Mouse (Mus musculus) inflammation-experienced regulatory T-cells, adult 6 months (primary cell): ENCODE results near the gene Gstp2. TPM values are rescaled to one million over a fixed set of nuclear protein-coding genes. Genes with fewer than 3 reads are reported as not detected.
A peak's percentile ranks its signal among the peaks of the same experiment; 100 is the strongest.
"Not testable (repeated sequence)": the region's sequence is repeated elsewhere in the genome, so short reads cannot be mapped to it uniquely, and the experiment has no call there.

ENCODE experiments used
- ATAC-seq: one replicate; pipeline ENCODE4 v1.8.0; 2017
- polyA plus RNA-seq, 3 experiments: library from polyadenylated mRNA; unstranded; fragments of 100-300 nt; shearing (Covaris generic); gene quantifications; one replicate each; pipeline ENCODE4 v1.2.1; 2017

Gstp2 gene
- polyA plus RNA-seq, 3 experiments from 2014 or later: 0.72 to 12.0 (median 5.0) TPM

DNA sequence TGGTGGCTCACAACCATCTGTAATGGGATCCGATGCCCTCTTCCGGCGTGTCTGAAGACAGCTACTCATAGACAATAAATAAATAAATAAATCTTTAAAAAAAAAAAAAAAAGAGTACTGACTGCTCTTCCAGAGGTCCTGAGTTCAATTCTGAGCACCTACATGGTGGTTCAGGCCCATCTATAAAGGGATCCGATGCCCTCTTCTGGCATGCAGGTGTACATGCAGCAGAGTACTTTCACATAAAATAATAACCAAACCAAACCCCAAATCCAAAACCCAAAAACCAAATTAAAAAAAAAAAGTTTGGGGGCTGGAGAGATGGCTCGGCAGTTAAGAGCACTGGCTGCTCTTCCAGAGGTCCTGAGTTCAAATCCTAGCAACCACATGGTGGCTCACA is 3.2 kb upstream of the Gstp2 start:
- not testable (repeated sequence) for ATAC-seq

DNA sequence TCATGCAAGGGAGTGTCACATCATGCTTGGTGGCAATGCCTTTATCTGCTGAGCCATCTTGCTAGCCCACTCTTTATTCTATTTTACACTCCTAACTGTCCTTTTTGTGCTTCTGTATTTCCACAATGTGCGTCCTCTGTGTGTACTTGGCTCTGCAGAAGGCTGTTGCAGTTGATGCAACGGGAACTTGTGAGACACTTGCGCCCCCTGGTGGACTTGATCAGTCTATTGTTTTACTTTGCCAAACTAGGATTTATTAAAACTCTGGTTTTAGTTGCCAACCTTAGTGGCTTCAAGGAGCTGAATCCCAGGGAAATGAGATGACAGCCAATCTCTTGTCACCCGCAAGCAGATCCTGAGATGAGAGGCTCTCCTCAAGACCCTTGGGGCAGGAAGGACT is 2.0 kb upstream of the Gstp2 start:
- peak; percentile 29 for ATAC-seq

- ATAC-seq: no peak
These were observed 1.0 kb upstream of the Gstp2 start for GRCm38 (mm10) chr19:4046866-4047254.

- ATAC-seq: not testable (repeated sequence)
These were observed 1.7 kb downstream of the Gstp2 start for GRCm38 (mm10) chr19:4044109-4044508.

DNA sequence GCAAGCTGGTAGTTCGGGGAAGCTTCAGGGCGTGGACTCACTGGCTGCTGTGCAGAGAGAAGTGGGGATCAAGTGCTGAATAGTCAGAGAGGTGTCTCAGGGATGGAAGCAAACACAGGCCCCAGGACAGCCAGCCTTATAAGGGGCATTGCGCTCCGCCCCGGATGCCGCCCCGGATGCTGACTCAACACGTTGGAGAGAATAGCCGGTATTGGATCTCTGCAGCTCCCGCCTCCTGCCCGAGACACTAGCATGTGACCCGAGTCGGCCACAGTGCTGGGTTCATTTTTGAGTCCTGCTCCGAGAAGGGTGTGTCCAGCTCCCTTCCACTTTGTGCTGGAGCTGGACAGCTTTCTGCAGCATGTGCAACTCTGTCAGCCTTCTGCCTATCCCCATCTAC is 3.7 kb downstream of the Gstp2 start:
- no peak for ATAC-seq

DNA sequence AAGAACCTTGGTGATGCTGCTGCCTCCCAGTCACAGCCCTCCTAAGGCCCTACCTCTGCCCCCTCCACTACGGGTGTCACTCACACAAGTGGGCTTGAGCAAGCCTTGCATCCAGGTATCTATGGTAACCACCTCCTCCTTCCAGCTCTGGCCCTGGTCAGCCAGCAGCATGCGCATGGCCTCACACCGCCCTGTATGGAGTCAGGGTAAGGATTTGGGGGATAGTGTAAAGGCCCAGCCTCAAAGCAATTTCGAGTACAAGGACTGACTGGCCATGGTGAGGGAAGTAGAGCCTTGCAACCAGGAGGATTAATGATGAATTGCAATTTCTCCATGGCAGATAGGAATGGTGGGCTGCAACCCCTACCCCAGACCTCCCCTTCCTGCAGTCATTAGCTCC is 4.3 kb downstream of the Gstp2 start:
- not testable (repeated sequence) for ATAC-seq

DNA sequence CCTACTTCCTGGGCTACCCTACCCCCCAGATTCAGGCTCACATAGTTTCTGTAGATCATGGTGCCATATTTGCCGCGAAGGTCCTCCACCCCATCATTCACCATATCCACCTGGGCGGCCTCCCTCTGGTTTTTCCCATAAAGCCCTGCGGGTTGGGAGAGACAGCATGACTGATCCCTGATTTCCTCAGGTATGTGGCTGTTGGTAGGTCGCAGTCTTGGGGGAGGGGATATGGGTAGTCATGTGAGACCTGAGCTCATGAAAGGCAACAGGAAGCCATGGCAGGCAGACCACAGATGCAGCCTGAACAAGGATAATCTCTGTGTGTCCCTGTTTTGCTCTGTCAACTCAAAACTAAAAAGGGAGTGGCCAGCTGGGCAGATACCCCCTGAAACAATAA is 4.9 kb downstream of the Gstp2 start:
- not testable (repeated sequence) for ATAC-seq

- peak; percentile 97 for ATAC-seq
These were observed 8.0 kb downstream of the Gstp2 start, which contains the start of gene Gstp1 for GRCm38 (mm10) chr19:4037788-4038232. Gene Gstp1 (minus strand): TSS chr19:4037985.

DNA sequence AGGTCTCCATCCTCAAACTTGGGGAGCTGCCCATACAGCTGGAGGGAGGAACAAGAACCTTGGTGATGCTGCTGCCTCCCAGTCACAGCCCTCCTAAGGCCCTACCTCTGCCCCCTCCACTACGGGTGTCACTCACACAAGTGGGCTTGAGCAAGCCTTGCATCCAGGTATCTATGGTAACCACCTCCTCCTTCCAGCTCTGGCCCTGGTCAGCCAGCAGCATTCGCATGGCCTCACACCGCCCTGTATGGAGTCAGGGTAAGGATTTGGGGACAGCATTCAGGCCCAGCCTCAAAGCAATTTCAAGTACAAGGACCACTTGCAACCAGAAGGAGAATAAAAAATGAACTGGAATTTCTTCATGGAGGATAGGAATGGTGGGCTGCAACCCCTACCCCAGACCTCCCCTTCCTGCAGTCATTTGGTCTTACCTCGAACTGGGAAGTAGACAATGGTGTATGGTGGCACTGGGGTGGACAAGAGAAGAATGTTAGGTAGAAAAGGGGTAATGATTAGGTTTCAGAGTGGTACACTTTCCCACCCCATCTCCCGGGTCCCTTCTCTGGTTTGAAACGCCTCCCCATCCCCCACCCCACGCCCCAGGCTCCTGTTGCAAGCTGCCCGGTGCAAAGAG is 8.6 kb downstream of the Gstp2 start:
- not testable (repeated sequence) for ATAC-seq

DNA sequence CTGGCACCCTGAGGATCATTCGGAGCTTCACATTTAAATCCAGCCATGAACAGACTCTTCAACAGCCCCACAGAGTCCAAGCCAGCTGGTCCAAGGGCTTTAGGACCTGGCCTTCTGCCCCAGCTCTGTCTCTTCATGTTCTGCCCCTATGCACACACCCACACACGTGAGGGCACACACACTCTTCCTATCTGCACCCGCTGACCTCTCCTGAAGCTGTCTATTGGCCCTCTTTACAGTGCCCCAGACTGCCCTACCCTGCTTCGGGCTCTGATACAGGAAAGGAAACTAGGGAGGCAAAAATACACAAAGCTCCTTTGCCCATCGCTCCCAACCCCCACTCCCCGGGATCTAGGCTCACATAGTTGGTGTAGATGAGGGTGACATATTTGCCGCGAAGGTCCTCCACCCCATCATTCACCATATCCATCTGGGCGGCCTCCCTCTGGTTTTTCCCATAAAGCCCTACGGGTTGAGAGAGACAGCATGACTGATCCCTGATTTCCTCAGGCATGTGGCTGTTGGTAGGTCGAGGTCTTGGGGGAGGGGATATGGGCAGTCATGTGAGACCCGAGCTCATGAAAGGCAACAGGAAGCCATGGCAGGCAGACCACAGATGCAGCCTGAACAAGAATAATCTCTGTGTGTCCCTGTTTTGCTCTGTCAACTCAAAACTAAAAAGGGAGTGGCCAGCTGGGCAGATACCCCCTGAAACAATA is 9.3 kb downstream of the Gstp2 start:
- ATAC-seq: no peak

DNA sequence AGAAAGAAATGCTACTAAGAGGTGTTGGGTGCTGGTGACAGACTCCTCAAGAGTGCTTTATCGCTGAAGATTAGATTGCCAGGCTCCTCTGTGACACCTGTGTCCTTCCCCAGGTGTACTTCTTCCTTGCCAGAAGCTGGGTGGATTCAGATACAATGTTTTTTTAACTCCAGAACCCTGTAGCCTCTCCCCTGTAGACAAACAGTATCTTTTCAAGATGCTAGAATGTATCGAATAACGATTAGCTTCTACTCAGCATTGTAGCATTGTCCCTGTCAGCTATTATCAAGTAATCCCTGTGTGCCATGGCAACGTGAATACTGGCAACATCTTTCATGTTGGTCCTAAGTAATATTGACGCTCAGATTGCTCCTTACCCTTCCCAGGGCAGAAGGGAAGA is 12.1 kb downstream of the Gstp2 start:
- ATAC-seq: no peak

DNA sequence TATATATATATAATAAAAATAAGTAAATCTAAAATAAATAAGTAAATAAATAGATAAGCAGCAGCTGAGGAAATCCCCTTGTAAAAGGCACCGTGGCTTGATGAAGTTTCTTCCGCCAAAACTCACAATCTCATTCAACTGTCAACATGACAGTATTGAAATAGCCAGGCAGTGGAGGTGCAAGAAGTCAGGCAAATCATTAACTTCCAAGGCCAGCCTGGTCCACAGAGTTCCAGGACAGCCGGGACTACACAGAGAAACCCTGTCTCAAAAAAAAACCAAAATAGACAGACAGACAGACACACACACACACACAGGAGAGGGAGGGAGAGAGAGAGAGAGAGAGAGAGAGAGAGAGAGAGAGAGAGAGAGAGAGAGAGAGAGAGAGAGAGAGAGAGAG is 12.5 kb downstream of the Gstp2 start:
- ATAC-seq: no peak

- no peak for ATAC-seq
These were observed 13.2 kb downstream of the Gstp2 start for GRCm38 (mm10) chr19:4032668-4033067.

DNA sequence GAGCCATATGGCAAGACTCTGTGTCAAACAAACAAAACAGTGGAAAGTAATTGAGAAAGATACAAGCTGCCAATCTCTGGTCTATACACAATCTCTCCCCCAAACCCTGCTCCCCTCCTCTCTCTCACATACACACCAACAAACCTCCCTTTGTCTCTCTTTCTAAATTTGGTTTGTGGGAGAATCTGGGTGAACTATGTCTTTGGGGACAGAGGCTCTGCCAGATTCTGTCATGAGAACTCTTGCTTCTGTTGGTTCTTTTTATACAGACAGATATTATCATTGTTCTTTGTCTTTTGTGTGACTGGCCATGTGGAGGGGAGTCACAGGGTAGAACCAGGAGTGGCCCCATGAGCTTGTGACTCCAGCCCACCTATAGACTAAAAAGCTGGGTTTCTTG is 18.2 kb downstream of the Gstp2 start:
- ATAC-seq: no peak

DNA sequence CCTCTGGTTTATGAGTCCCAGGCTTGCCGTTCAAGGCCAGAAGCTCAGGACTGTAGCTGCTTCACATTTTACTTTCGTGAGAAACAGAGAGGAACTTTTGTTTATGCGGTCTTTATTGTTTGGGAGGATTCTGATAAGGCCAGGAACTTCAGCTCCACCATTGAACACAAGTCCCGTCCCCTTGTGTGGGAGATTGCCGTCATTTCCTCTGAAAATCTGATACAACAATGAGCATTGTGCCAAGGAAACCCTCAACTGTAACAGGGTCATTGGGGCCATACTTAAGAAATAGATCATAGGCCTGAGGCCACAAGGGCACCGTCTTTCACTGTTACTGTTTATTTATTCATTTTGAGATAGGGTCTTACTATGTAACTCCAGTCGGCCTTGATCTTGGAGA is 22.6 kb downstream of the Gstp2 start:
- ATAC-seq: no peak

GRCm38 (mm10) chr19:4018743-4019583 is 26.9 kb downstream of the Gstp2 start:
- ATAC-seq: peak; percentile 50

DNA sequence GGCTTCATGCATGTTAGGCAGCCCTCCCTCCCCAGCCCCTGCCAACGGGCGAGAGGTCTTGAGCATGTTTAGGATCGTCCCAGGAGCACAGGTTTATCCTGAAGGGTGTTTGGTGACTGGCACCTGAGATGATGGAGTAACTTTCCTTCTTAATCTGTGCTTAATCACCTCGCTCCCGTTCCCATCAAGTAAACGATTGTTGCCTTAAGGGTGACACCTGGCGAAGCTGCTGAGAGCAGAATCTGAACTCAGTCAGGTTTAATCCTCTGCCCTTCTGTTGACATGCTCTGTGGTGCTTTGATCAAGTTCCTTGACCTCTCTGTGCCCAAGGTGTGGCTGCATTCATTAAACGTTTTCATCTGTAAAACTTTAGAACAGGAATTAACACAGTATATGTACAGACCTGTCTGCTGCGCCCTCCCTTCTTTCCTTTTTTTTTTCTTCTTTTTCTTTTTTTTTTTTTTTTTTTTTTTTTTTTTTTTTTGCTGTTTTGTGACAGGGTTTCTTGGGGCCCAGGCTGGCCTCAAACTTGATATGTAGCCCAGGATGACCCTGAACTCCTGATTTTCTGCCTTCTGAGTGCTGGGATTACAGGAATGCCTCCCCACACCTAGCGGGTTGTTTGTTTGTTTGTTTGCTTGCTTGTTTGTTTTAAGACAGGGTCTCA is 27.8 kb downstream of the Gstp2 start:
- no peak for ATAC-seq

DNA sequence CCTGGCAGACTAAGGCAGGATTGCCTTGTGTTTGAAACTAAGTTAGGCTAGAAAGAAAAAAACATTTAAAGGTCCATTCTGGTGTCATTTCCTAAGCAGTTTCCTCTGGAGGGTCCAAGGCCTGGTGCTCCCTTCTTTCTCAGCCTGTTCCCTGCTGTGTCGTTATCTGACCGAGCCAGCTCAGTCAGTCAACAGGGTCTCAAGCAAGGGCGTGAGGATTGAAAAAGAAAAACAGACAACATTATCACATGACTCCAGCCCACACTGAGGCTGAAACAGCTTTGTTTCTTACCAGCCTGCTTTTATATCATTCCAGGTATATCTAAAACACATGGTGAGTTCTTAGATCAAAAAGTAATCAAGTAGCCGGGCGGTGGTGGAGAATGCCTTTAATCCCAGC is 30.2 kb downstream of the Gstp2 start:
- no peak for ATAC-seq

DNA sequence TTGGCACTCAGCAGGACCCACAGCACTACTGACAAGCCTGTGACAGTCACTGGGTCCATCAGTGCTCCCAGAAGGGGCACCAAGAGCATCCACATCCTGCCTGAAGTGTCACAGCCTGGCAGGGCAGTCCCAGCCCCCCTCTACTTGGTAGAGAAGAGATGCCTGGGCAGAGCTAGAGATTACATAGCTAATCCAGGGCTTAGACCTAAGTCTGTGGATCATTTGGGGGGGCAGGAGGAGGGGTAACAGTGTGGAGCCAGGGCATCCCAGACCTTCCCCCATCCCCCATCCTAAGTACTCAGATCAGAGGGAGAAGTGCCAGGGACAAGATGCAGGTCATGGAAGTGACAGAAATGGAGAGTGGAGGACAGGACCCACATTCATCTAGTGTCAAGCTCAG is 31.0 kb downstream of the Gstp2 start:
- ATAC-seq: no peak

- ATAC-seq: no peak
These were observed 32.8 kb downstream of the Gstp2 start for GRCm38 (mm10) chr19:4013066-4013465.

DNA sequence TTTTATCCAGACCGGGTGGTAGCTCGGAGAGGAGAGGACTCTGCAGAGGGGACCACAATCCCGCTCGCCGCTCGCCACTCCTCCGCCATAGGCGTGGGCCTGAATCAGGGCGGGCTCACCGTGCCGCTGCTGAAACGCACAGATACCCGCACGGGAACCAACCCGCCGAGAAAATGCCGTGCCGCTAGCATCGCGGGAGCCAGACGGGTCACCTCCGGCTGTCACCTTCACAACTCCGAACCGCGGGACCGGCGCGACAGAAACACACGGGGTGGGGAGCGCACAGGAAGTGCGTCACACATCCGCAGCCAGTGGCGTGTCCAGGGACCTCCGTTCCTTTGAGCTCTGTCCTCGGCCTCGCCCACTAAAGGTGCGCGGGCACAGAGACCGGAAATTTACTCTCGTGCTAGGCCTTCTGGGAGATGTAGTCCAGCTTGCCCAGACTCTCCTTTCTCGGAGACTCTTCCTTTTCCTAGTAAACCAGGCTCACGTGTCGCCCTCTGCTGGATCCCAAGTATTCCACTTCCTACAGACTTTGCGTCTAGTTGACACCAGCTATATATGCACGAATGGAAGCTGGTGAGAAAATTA is 33.3 kb downstream of the Gstp2 start, which contains the start of gene Ndufv1:
Gene Ndufv1 (minus strand): TSS at position 375 of the 591 bp plus-strand sequence.
- peak; percentile 99 for ATAC-seq

DNA sequence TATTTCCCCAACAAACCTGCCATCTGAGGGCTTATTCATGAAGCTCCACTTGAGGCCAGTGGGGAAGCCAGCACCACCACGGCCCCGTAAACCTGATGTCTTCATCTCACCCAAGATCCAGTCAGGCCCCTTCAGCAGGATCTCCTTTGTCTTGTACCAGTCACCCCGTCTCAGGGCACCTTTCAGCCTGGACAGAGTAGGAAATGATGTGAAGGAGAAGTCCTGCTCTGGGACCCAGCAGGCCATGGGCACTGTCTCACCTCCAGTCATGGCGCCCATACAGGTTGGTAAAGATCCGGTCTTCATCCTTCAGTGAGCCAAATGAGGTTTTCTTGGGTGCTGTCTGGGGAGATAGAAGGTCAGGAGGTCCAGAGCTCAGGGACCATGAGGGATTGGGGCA is 34.7 kb downstream of the Gstp2 start:
- no peak for ATAC-seq
